Mouse (Mus musculus) embryonic fibroblast, embryonic 13.5 days (primary cell): ENCODE results near the gene Zfp106. TPM values are rescaled to one million over a fixed set of nuclear protein-coding genes. Genes with fewer than 3 reads are reported as not detected.

Experiments
- H3K27ac ChIP-seq: 2 replicates; pipeline ENCODE4 v1.5.1; 2012; ENCODE audit warnings: low read length, control low read depth, inconsistent platforms; ENCODE audit not compliant: insufficient read depth
- H3K4me1 ChIP-seq: 2 replicates; pipeline ENCODE4 v1.6.1; 2011; ENCODE audit warnings: low read length; ENCODE audit not compliant: control insufficient read depth, insufficient read depth
- H3K4me3 ChIP-seq: 2 replicates; pipeline ENCODE4 v1.5.1; 2011; ENCODE audit warnings: mild to moderate bottlenecking, control low read depth, low read length; ENCODE audit not compliant: insufficient read depth
- CTCF ChIP-seq: IDR thresholded peaks from 2 replicates; pipeline ENCODE4 v1.5.1; 2011; ENCODE audit warnings: mild to moderate bottlenecking, control low read depth, low read length, moderate library complexity, borderline replicate concordance; ENCODE audit not compliant: insufficient read depth
- POLR2A ChIP-seq: IDR thresholded peaks from 2 replicates; pipeline ENCODE4 v1.6.1; 2011; ENCODE audit warnings: low read depth, mild to moderate bottlenecking, control low read depth, low read length, moderate library complexity
- polyA plus RNA-seq: library from polyadenylated mRNA; stranded (reverse); fragments of >200 nt; gene quantifications from 2 replicates; pipeline ENCODE4 v1.2.4, GENCODE M21; 2011; ENCODE audit warnings: low read depth; ENCODE audit not compliant: missing spikeins, insufficient read length

The Zfp106 gene
- 102 and 106 TPM in 2 replicates for polyA plus RNA-seq

DNA sequence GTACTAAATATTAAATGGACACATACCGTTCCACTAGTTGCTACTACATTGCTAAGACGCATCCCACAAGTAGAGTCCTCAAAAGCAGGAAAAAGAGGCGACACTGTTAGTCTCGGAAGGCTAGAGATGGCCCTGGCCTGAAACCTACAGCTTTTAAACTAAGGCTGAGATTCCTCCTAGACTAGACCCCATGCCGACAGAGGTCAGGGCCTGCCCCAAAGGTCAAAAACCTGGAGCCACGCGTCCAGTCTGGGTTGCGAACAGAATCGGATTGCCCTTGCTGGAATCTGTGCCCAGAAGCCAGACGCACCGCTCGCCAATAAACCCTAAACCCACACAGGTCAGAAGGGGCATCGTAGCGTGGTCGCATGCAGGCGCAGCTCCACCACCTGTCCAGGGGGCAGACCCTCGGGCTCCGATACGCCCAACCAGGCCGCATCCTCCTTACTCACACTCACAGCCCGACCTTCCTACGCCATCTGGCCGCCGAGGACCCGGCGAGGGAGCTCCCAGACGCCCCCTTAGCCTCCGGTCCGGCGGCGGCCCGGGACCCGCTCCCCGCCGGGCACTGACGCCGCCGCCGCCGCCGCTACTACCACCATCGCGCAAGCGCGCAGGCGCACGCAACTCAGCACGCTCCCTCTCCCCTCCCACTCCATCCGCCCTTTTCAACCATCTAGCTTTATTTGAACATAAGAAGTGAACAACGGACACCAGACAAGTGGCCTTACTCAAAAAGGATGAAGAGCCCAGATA is at the start of gene Zfp106:
Gene Zfp106, minus strand, starts transcription at position 609 of the 756 bp plus-strand sequence.
- TF ChIP-seq CTCF (no peak), POLR2A (peak; percentile 65)
- peak within 1 kb of the TSS; percentile 12; the same call in 1 of the 2 replicates for H3K27ac ChIP-seq
- H3K4me1 ChIP-seq: peaks cover 5% of the 10 kb centered on the region; the same call in 1 of the 2 replicates
- peak within 1 kb of the TSS; percentile 97 for H3K4me3 ChIP-seq

DNA sequence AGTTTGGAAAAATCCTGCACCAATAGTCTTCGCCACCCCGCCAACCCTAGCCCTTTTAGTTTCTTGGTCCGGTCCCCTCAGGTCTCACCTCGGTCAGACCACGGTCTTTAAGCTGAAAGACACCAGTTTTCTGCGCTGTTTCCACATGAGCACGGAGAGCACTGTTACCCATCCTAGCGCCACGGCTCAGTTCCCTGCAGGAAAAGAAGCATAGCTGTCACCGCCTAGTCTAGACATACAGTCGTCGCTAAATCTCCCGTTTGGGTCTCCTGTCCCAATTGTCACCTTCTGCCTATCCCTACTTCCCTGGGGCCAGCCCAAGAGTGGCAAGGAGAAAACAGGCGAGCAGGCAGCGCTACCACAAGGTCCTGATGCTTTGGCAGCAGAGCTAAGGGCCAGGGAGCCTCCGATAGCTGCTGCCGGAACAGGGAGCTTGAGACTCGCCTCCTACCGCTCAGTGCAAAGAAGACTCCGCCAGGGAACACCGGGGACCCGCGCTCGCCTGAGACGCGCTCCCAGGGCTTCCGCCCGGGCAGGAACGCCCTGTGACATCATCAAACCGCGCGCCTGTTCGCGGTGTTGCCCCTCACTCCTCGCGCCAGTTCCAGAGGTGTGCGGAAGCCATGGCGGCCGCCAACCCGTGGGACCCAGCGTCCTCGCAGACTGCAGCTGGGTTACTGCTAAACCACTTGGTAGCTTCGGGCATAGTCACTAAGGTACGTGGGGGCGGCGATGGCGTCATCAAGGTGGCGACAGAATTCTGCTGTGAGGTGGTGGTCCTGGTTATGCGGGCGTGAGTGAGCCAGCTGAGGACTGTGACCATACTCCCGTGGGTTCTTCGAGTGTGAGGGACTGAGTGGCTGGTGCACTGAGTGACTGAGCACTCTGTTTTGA is 45.4 kb upstream of the Zfp106 start, which contains the start of the genes Haus2 and Lrrc57:
Gene Haus2, plus strand, starts transcription at position 554 of the 894 bp plus-strand sequence.
Gene Lrrc57, minus strand, starts transcription at position 691 of the 894 bp plus-strand sequence.
- Histone ChIP-seq H3K4me3 (peak within 1 kb of the TSS; percentile 78), H3K27ac (peak within 1 kb of the TSS; percentile 35; the same call in 1 of the 2 replicates), H3K4me1 (peaks cover 3% of the 10 kb centered on the region; the same call in 1 of the 2 replicates)
- no peak for TF ChIP-seq CTCF
- 0 out of 2 replicates have a peak, but pooled peaks have one; percentile 88 for TF ChIP-seq POLR2A

- H3K4me1 ChIP-seq: peaks cover 3% of the 10 kb centered on the region; the same call in 1 of the 2 replicates
- no peak overlapping the region for H3K27ac ChIP-seq
- no peak overlapping the region for H3K4me3 ChIP-seq
- TF ChIP-seq CTCF (peak; percentile 26; the same call in 1 of the 2 replicates), POLR2A (no peak)
Observed at GRCm38 (mm10) chr2:120606021-120606690, 42.5 kb upstream of the Zfp106 start.

- no peak overlapping the region for H3K4me3 ChIP-seq
- no peak for TF ChIP-seq CTCF
- TF ChIP-seq POLR2A: no peak
- H3K27ac ChIP-seq: no peak overlapping the region
- H3K4me1 ChIP-seq: no peaks in the 10 kb centered on the region
Observed at GRCm38 (mm10) chr2:120599506-120599905, 35.9 kb upstream of the Zfp106 start.

- no peak overlapping the region for H3K4me3 ChIP-seq
- no peak overlapping the region for H3K27ac ChIP-seq
- H3K4me1 ChIP-seq: no peaks in the 10 kb centered on the region
- TF ChIP-seq POLR2A (no peak), CTCF (no peak)
Observed at GRCm38 (mm10) chr2:120597734-120598133, 34.1 kb upstream of the Zfp106 start.

DNA sequence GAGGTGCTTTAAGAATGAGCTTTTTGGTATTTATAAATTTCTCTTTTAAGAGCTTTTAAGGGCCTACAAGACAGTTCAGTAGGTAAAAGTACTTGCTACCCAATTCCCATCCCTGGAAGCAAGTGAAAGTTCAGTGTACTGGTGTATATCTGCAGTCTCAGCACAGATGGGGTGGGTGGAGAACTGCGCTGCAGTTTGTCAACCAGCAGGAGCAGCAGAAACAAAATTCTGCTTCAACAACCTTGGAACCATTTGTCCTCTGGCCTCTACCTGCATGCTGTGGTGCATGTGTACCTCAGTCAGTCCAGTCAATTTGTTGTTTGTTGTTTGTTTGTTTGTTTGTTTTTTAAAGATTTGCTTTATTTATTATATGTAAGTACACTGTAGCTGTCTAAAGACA is 28.6 kb upstream of the Zfp106 start:
- Histone ChIP-seq H3K4me1 (no peaks in the 10 kb centered on the region), H3K27ac (no peak overlapping the region), H3K4me3 (no peak overlapping the region)
- TF ChIP-seq POLR2A: no peak
- TF ChIP-seq CTCF: no peak

- no peak for TF ChIP-seq CTCF
- Histone ChIP-seq H3K4me3 (no peak overlapping the region), H3K4me1 (no peaks in the 10 kb centered on the region), H3K27ac (no peak overlapping the region)
Observed at GRCm38 (mm10) chr2:120589759-120590158, 26.1 kb upstream of the Zfp106 start.

GRCm38 (mm10) chr2:120578286-120578685 is 14.6 kb upstream of the Zfp106 start:
- H3K4me3 ChIP-seq: no peak overlapping the region
- no peak for TF ChIP-seq POLR2A
- TF ChIP-seq CTCF: no peak

DNA sequence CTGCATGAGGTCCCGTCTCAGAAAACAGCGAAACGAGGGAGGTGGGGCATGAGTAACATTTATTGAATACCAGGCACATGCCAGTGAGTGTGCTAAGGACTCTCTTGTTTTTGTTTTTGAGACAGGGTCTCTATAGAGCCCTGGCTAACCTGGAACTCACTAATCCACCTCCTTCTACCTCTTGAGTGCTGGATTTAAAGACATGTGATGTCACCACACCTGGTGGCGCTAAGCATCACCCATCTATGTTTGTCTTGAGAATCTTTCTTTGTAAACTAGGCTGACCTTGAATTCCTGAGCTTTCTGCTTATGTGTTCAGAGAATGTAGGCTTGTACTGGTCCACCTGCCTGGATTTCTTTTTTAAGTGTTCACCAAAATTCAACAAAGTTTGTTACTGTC is 14.2 kb upstream of the Zfp106 start:
- H3K27ac ChIP-seq: no peak overlapping the region
- no peak overlapping the region for H3K4me3 ChIP-seq
- peaks cover 2% of the 10 kb centered on the region; the same call in 1 of the 2 replicates for H3K4me1 ChIP-seq
- TF ChIP-seq POLR2A (no peak), CTCF (no peak)

More at GRCm38 (mm10) chr2:120578286-120578685, 14.6 kb upstream of the Zfp106 start:
- no peak overlapping the region for H3K27ac ChIP-seq
- H3K4me1 ChIP-seq: peaks cover 2% of the 10 kb centered on the region; the same call in 1 of the 2 replicates
